Mouse (Mus musculus): Measurements from ENCODE around the gene Coch. TPM values are rescaled to one million over a fixed set of nuclear protein-coding genes. Genes with fewer than 3 reads are reported as not detected.
"Not testable (repeated sequence)": the region's sequence is repeated elsewhere in the genome, so short reads cannot be mapped to it uniquely, and the experiment has no call there.

Gene Coch
- 14.1 and 15.8 TPM in 2 replicates for polyA plus RNA-seq (2015; fragmentation: Nextera tagmentation; extraction: Ambion mirVana)

DNA sequence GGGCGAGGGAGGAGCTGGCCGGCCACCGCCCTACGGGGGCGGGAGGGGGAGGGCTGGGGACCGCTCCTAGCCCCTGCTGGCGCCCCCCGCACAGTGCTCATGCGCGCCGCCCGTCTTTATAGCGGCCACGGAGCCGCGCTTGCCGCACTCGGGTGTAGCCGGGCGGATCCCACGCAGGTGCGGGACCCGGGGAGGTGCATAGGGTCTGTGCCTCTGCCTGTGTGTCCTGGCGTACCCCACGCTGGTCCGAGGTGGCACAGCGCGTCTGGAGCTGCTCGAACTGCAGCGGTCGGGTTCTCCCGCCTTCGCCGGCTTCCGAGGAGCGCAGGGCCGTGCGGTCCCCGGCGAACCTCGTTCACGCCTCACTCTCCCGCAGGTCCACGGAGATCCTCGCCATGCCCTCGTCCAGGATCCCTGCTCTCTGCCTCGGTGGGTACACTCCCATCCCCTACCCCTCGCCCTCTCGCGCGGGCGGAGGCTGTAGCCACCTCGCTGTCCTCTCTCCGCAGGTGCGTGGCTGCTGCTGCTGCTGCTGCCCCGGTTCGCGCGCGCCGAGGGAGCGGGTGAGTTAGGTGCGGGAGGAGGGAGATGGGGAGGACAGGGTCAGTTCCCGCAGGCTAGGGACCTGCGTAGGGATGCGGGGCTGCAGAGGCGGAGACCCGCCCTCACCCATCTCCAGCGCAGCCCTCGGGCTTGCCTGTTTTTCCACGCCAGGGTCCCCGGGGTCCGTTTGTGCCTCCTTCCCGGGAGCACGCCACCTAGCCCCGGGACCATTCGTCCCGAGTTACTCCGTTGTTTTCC is at the start of gene Coch:
Coch (plus strand) TSS at position 113 of the 801 bp plus-strand sequence.
- Histone ChIP-seq H3K4me2 (peak within 1 kb of the TSS; percentile 97), H3K36me3 (no peaks in the 10 kb centered on the region), H3K9me3 (no peaks in the 10 kb centered on the region), H3K4me3 (peak within 1 kb of the TSS; percentile 79), H3K27me3 (peaks cover 43% of the 10 kb centered on the region), H3K4me1 (replicated peaks) (peaks cover 22% of the 10 kb centered on the region), H3K9ac (peak within 1 kb of the TSS; percentile 75), H3K27ac (no peak within 1 kb of the TSS)
- under 1% methylated on average over 76 of the region's 79 CpGs for WGBS
- ATAC-seq (ENCODE audit: low FRiP score) = peak; percentile 91

DNA sequence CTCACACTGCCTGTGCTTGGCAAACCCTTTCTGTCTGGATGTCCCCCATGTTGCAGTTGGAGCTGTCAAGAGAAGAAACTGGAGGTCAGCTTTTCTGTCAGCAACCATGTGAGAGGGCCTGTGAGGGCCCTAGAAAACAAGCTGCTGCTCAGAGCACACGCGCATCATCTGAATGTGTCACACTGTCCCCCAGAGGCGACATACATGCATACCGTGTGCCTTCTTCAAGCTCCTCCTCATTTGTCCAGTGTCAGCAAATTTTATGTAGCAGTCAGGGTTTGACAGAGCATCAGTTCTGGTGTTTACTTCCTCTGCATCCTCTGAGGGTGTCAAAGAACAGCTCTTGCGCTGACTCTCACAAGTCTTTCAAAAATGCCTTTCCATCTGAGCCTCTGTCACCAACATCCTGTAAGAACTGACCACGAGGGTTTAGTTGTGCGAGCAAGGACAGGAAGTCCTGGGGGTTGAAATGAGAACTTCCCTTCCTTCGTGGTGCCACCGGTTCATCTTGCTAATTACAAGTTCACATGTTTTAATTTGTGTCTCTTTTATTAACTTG is 49.7 kb upstream of the Coch start:
- H3K4me2 ChIP-seq = no peak overlapping the region
- no peak overlapping the region for H3K9ac ChIP-seq
- peaks cover 5% of the 10 kb centered on the region; the same call in 1 of the 2 replicates for H3K9me3 ChIP-seq
- no peaks in the 10 kb centered on the region for H3K36me3 ChIP-seq
- H3K27me3 ChIP-seq = no peaks in the 10 kb centered on the region
- H3K4me3 ChIP-seq = no peak overlapping the region
- no peaks in the 10 kb centered on the region for H3K4me1 ChIP-seq (replicated peaks)
- WGBS = 80% methylated on average over 9 of the region's 9 CpGs
- H3K27ac ChIP-seq = no peak overlapping the region
- no peak for ATAC-seq (ENCODE audit: low FRiP score)

DNA sequence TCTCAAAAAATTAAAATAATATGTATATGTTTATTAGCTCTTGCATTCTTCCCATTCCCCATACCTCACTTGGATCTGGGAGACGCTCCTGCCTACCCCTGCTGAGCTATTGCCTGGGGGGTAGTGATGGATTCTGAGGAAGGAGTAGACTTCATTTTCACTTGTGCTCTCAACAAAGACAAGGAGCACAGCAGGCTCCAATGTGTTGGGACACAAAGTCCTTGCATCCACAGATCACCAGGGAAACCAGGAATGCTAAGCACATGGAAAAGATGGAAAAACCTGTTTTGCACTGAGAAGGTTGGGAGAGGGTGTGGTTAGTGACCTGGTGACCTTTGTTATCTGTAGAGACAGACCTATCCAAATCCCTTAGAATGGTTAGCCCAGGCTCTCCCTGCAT is 38.1 kb upstream of the Coch start:
- 76% methylated on average over 1 of the region's 1 CpGs for WGBS
- Histone ChIP-seq H3K4me2 (no peak overlapping the region), H3K9me3 (0 out of 2 replicates have a peak, but pooled peaks cover 3% of the 10 kb centered on the region), H3K27me3 (no peaks in the 10 kb centered on the region), H3K36me3 (no peaks in the 10 kb centered on the region), H3K9ac (no peak overlapping the region), H3K4me3 (no peak overlapping the region), H3K4me1 (replicated peaks) (no peaks in the 10 kb centered on the region), H3K27ac (no peak overlapping the region)
- no peak for ATAC-seq (ENCODE audit: low FRiP score)

DNA sequence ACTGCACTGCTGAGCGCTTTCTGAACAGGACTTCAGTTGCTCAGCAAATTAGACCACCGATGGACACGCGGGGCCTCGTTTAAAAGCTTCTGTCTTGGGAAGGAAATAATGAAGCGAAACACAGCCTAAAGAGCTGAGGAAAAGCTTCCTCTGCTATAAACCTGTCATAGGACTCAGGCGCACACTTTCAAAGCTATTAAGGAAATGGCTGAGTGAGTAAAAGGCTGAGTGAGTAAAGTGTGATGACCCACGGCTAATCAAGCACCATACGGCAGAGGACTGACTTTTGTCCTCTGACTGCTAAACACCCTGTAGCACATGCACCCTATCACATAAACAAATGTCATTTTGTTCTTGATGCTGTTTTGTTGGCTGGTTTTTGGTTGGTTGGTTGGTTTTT is 31.7 kb upstream of the Coch start:
- Histone ChIP-seq H3K9ac (no peak overlapping the region), H3K36me3 (no peaks in the 10 kb centered on the region), H3K4me2 (no peak overlapping the region), H3K4me3 (no peak overlapping the region), H3K27me3 (no peaks in the 10 kb centered on the region), H3K9me3 (peaks cover 4% of the 10 kb centered on the region; the same call in 1 of the 2 replicates), H3K27ac (no peak overlapping the region), H3K4me1 (replicated peaks) (no peaks in the 10 kb centered on the region)
- WGBS = 68% methylated on average over 9 of the region's 9 CpGs
- no peak for ATAC-seq (ENCODE audit: low FRiP score)

GRCm38 (mm10) chr12:51567225-51567624 is 25.9 kb upstream of the Coch start:
- H3K27me3 ChIP-seq = no peaks in the 10 kb centered on the region
- H3K4me3 ChIP-seq = no peak overlapping the region
- no peak for ATAC-seq (ENCODE audit: low FRiP score)
- no peak overlapping the region for H3K9ac ChIP-seq
- no peak overlapping the region for H3K4me2 ChIP-seq
- 89% methylated on average over 7 of the region's 7 CpGs for WGBS
- no peaks in the 10 kb centered on the region for H3K4me1 ChIP-seq (replicated peaks)
- peaks cover 4% of the 10 kb centered on the region; the same call in 1 of the 2 replicates for H3K9me3 ChIP-seq
- H3K27ac ChIP-seq = no peak overlapping the region
- H3K36me3 ChIP-seq = no peaks in the 10 kb centered on the region

- 87% methylated on average over 8 of the region's 8 CpGs for WGBS
- no peaks in the 10 kb centered on the region for H3K4me1 ChIP-seq (replicated peaks)
- no peaks in the 10 kb centered on the region for H3K27me3 ChIP-seq
- no peak overlapping the region for H3K4me2 ChIP-seq
- no peak overlapping the region for H3K27ac ChIP-seq
- H3K9ac ChIP-seq = no peak overlapping the region
- H3K9me3 ChIP-seq = peaks cover 4% of the 10 kb centered on the region; the same call in 1 of the 2 replicates
- no peak for ATAC-seq (ENCODE audit: low FRiP score)
- no peaks in the 10 kb centered on the region for H3K36me3 ChIP-seq
- no peak overlapping the region for H3K4me3 ChIP-seq
Measured at GRCm38 (mm10) chr12:51569472-51569871, 23.7 kb upstream of the Coch start.

- 69% methylated on average over 7 of the region's 7 CpGs for WGBS
- Histone ChIP-seq H3K4me1 (replicated peaks) (no peaks in the 10 kb centered on the region), H3K27me3 (no peaks in the 10 kb centered on the region), H3K9me3 (peaks cover 4% of the 10 kb centered on the region; the same call in 1 of the 2 replicates), H3K27ac (no peak overlapping the region), H3K9ac (no peak overlapping the region), H3K36me3 (no peaks in the 10 kb centered on the region), H3K4me2 (no peak overlapping the region), H3K4me3 (no peak overlapping the region)
- ATAC-seq (ENCODE audit: low FRiP score) = no peak
Measured at GRCm38 (mm10) chr12:51569944-51570343, 23.2 kb upstream of the Coch start.

GRCm38 (mm10) chr12:51572651-51573050 is 20.5 kb upstream of the Coch start:
- H3K4me1 ChIP-seq (replicated peaks) = no peaks in the 10 kb centered on the region
- no peak overlapping the region for H3K9ac ChIP-seq
- H3K4me3 ChIP-seq = no peak overlapping the region
- no peaks in the 10 kb centered on the region for H3K36me3 ChIP-seq
- ATAC-seq (ENCODE audit: low FRiP score) = no peak
- H3K27me3 ChIP-seq = no peaks in the 10 kb centered on the region
- H3K4me2 ChIP-seq = no peak overlapping the region
- no peak overlapping the region for H3K27ac ChIP-seq
- no peaks in the 10 kb centered on the region for H3K9me3 ChIP-seq
- WGBS = 88% methylated on average over 4 of the region's 4 CpGs

GRCm38 (mm10) chr12:51577816-51578215 is 15.3 kb upstream of the Coch start:
- H3K27me3 ChIP-seq; H3K27ac ChIP-seq; H3K4me3 ChIP-seq; H3K9me3 ChIP-seq; H3K4me1 ChIP-seq (replicated peaks); H3K9ac ChIP-seq; H3K36me3 ChIP-seq; ATAC-seq (ENCODE audit: low FRiP score); H3K4me2 ChIP-seq: not testable (repeated sequence)
- WGBS = 93% methylated on average over 2 of the region's 2 CpGs

DNA sequence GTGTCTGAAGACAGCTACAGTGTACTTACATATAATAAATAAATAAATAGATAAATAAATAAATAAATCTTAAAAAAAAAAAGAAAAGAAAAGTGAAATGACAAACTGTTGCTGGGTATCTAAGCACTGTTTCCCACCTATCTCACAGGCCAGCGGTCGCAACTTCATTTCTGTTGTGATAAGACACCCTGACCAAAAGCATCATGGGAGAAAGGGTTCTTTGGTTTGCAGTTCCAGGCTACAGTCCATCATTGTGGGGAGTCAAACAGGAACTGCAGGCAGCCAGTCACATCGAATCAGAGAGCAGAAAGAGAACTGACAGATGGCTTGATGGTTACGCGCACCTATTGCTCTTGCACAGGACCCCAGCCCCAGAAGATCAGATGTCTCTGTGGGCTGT is 3.9 kb upstream of the Coch start:
- WGBS = 93% methylated on average over 5 of the region's 5 CpGs
- peaks cover 18% of the 10 kb centered on the region for H3K4me1 ChIP-seq (replicated peaks)

DNA sequence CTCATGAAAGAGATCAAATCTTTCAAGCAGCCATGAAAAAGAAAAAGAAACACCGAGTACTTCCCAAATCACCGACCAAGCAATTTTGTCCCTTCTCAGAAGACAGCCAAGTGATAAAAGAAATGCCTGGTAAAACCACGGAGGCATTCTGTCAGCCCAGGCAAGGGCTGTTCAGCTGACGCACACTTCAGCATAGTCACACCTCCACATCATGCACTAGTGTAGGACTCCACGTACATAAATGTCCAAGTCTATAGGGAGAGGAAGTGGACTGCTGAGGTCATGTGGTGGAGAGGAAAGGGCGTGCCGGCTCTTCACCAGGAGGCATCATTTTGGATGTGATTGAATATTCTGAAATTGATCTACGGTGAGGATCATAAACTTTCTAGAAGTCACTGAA is 1.2 kb upstream of the Coch start:
- 63% methylated on average over 8 of the region's 8 CpGs for WGBS
- Histone ChIP-seq H3K4me3 (no peak overlapping the region), H3K36me3 (no peaks in the 10 kb centered on the region), H3K27me3 (peaks cover 43% of the 10 kb centered on the region), H3K9me3 (no peaks in the 10 kb centered on the region), H3K9ac (no peak overlapping the region), H3K4me1 (replicated peaks) (peaks cover 22% of the 10 kb centered on the region), H3K27ac (no peak overlapping the region), H3K4me2 (no peak overlapping the region)
- no peak for ATAC-seq (ENCODE audit: low FRiP score)

More for the DNA sequence above, 3.9 kb upstream of the Coch start:
- H3K9ac ChIP-seq = no peak overlapping the region
- no peak overlapping the region for H3K27ac ChIP-seq
- H3K36me3 ChIP-seq = no peaks in the 10 kb centered on the region
- ATAC-seq (ENCODE audit: low FRiP score) = no peak
- H3K4me2 ChIP-seq = no peak overlapping the region
- peaks cover 21% of the 10 kb centered on the region for H3K27me3 ChIP-seq
- H3K9me3 ChIP-seq = 0 out of 2 replicates have a peak, but pooled peaks cover 6% of the 10 kb centered on the region
- H3K4me3 ChIP-seq = no peak overlapping the region

- Histone ChIP-seq H3K27me3 (peaks cover 43% of the 10 kb centered on the region), H3K9me3 (no peaks in the 10 kb centered on the region), H3K4me3 (peak overlapping the region; percentile 79), H3K36me3 (no peaks in the 10 kb centered on the region), H3K9ac (peak overlapping the region; percentile 75), H3K27ac (no peak overlapping the region), H3K4me1 (replicated peaks) (peaks cover 22% of the 10 kb centered on the region), H3K4me2 (peak overlapping the region; percentile 97)
- peak; percentile 59 for ATAC-seq (ENCODE audit: low FRiP score)
- under 1% methylated on average over 20 of the region's 21 CpGs for WGBS
Measured at GRCm38 (mm10) chr12:51592888-51593228, 283 bp upstream of the Coch start.

Data from hindbrain, embryonic 13.5 days (tissue).